Mouse (Mus musculus) midbrain, embryonic 14.5 days (tissue): ENCODE measurements around the gene Apobr. TPM values are rescaled to one million over a fixed set of nuclear protein-coding genes. Genes with fewer than 3 reads are reported as not detected.

Experiments used
- ATAC-seq: fragments of 200-750 bp; cut with Nextera tagmentation; 2 replicates; pipeline ENCODE4 v1.8.0; 2017; ENCODE audit warnings: moderate number of reproducible peaks, moderate library complexity; ENCODE audit not compliant: low FRiP score, low TSS enrichment
- DNase-seq: peaks from one replicate; pipeline ENCODE4 v3.0.0-alpha.2; 2015
- H3K27ac ChIP-seq: fragments of 300-500 bp; sonication (generic); replicated peaks from 2 replicates; pipeline ENCODE4 v1.5.1; 2014; ENCODE audit warnings: mild to moderate bottlenecking, low read depth, low read length, moderate library complexity
- H3K27me3 ChIP-seq: fragments of 300-500 bp; sonication (generic); 2 replicates; pipeline ENCODE4 v1.6.1; 2014; ENCODE audit warnings: low read length, control low read depth, mixed read lengths; ENCODE audit not compliant: control insufficient read depth, insufficient read depth
- H3K36me3 ChIP-seq: fragments of 300-500 bp; sonication (generic); 2 replicates; pipeline ENCODE4 v1.6.1; 2014; ENCODE audit warnings: low read length, control low read depth; ENCODE audit not compliant: control insufficient read depth, insufficient read depth
- H3K4me1 ChIP-seq: fragments of 300-500 bp; sonication (generic); 2 replicates; pipeline ENCODE4 v1.6.1; 2014; ENCODE audit warnings: mild to moderate bottlenecking, antibody characterized with exemption, low read length, control low read depth; ENCODE audit not compliant: control insufficient read depth, insufficient read depth
- H3K4me2 ChIP-seq: fragments of 300-500 bp; sonication (generic); 2 replicates; pipeline ENCODE4 v1.6.1; 2014; ENCODE audit warnings: mild to moderate bottlenecking, low read length, moderate library complexity
- H3K4me3 ChIP-seq: fragments of 300-500 bp; sonication (generic); replicated peaks from 2 replicates; pipeline ENCODE4 v1.5.1; 2014; ENCODE audit warnings: low read depth, low read length
- H3K9ac ChIP-seq: fragments of 300-500 bp; sonication (generic); replicated peaks from 2 replicates; pipeline ENCODE4 v1.6.1; 2014; ENCODE audit warnings: mild to moderate bottlenecking, low read length, moderate library complexity
- H3K9me3 ChIP-seq: fragments of 300-500 bp; sonication (generic); 2 replicates; pipeline ENCODE4 v1.6.1; 2016; ENCODE audit warnings: low read length, control low read depth, mixed read lengths; ENCODE audit not compliant: control insufficient read depth
- WGBS: fragments of 180-500 bp; shearing (Covaris S2); extraction: QIAGEN DNeasy Blood & Tissue Kit; methylation state at CpG from one replicate; pipeline ENCODE4 v1.1.7; 2014; 5-methylcytosine and 5-hydroxymethylcytosine counted together
- polyA plus RNA-seq: library from polyadenylated mRNA; unstranded; fragments of >200 nt; fragmentation: Nextera tagmentation; extraction: Ambion mirVana; gene quantifications from 2 replicates; pipeline ENCODE4 v1.2.1, GENCODE M21; 2014

Apobr gene
- polyA plus RNA-seq, 1 experiment from 2014 or later, result 0.28 TPM

GRCm38 (mm10) chr7:126586839-126587238 is 2.1 kb downstream of the Apobr start:
- Histone ChIP-seq H3K9me3 (no peaks in the 10 kb centered on the region), H3K27me3 (no peaks in the 10 kb centered on the region), H3K4me1 (peaks cover 7% of the 10 kb centered on the region; the same call in 1 of the 2 replicates), H3K27ac (no peak overlapping the region), H3K36me3 (no peaks in the 10 kb centered on the region), H3K4me2 (no peak overlapping the region), H3K4me3 (no peak overlapping the region), H3K9ac (no peak overlapping the region)
- ATAC-seq, result no peak
- no peak for DNase-seq
- 76% methylated on average over 8 of the region's 8 CpGs for WGBS

GRCm38 (mm10) chr7:126587779-126588178 is 3.0 kb downstream of the Apobr start:
- Histone ChIP-seq H3K9me3 (no peaks in the 10 kb centered on the region), H3K27me3 (no peaks in the 10 kb centered on the region), H3K4me2 (peak overlapping the region; percentile 35; the same call in 1 of the 2 replicates), H3K36me3 (no peaks in the 10 kb centered on the region), H3K27ac (no peak overlapping the region), H3K4me1 (peaks cover 3% of the 10 kb centered on the region; the same call in 1 of the 2 replicates), H3K4me3 (no peak overlapping the region), H3K9ac (peak overlapping the region; percentile 16; the same call in 1 of the 2 replicates)
- ATAC-seq (no peak), DNase-seq (peak; percentile 65)
- WGBS, result 4% methylated on average over 16 of the region's 16 CpGs

GRCm38 (mm10) chr7:126594862-126595561 is 10.3 kb downstream of the Apobr start, which contains the start of gene Il27:
Gene Il27 (minus strand): TSS chr7:126594941.
- Histone ChIP-seq H3K4me2 (no peak within 1 kb of the TSS), H3K9ac (no peak within 1 kb of the TSS), H3K9me3 (no peaks in the 10 kb centered on the region), H3K27ac (no peak within 1 kb of the TSS), H3K27me3 (no peaks in the 10 kb centered on the region), H3K4me1 (no peaks in the 10 kb centered on the region), H3K36me3 (no peaks in the 10 kb centered on the region), H3K4me3 (no peak within 1 kb of the TSS)
- DNase-seq (no peak), ATAC-seq (no peak)
- 79% methylated on average over 11 of the region's 11 CpGs for whole genome bisulfite sequencing

- Histone ChIP-seq H3K27me3 (no peaks in the 10 kb centered on the region), H3K9me3 (no peaks in the 10 kb centered on the region), H3K4me2 (no peak overlapping the region), H3K4me3 (no peak overlapping the region), H3K9ac (no peak overlapping the region), H3K27ac (no peak overlapping the region), H3K36me3 (no peaks in the 10 kb centered on the region), H3K4me1 (no peaks in the 10 kb centered on the region)
- DNase-seq (no peak), ATAC-seq (no peak)
- 81% methylated on average over 5 of the region's 5 CpGs for WGBS
Observed at GRCm38 (mm10) chr7:126595890-126596289, 11.1 kb downstream of the Apobr start.

- ATAC-seq, result no peak
- H3K36me3 ChIP-seq, result no peaks in the 10 kb centered on the region
- H3K27me3 ChIP-seq, result no peaks in the 10 kb centered on the region
- no peak overlapping the region for H3K4me3 ChIP-seq
- 70% methylated on average over 6 of the region's 6 CpGs for WGBS
- no peaks in the 10 kb centered on the region for H3K4me1 ChIP-seq
- no peaks in the 10 kb centered on the region for H3K9me3 ChIP-seq
- no peak overlapping the region for H3K9ac ChIP-seq
- no peak overlapping the region for H3K4me2 ChIP-seq
- no peak for DNase-seq
- H3K27ac ChIP-seq, result no peak overlapping the region
Observed at GRCm38 (mm10) chr7:126596414-126596813, 11.7 kb downstream of the Apobr start.

GRCm38 (mm10) chr7:126598919-126599318 is 14.2 kb downstream of the Apobr start:
- Histone ChIP-seq H3K27me3 (no peaks in the 10 kb centered on the region), H3K36me3 (no peaks in the 10 kb centered on the region), H3K9me3 (no peaks in the 10 kb centered on the region), H3K4me1 (no peaks in the 10 kb centered on the region), H3K4me3 (no peak overlapping the region), H3K27ac (no peak overlapping the region), H3K9ac (no peak overlapping the region), H3K4me2 (no peak overlapping the region)
- DNase-seq, result no peak
- 83% methylated on average over 6 of the region's 6 CpGs for WGBS
- ATAC-seq, result no peak

- Histone ChIP-seq H3K36me3 (no peaks in the 10 kb centered on the region), H3K9ac (no peak overlapping the region), H3K4me2 (no peak overlapping the region), H3K4me1 (no peaks in the 10 kb centered on the region), H3K9me3 (no peaks in the 10 kb centered on the region), H3K27me3 (no peaks in the 10 kb centered on the region), H3K4me3 (no peak overlapping the region), H3K27ac (no peak overlapping the region)
- ATAC-seq (no peak), DNase-seq (no peak)
- 48% methylated on average over 4 of the region's 5 CpGs for WGBS
Observed at GRCm38 (mm10) chr7:126601896-126602295, 17.2 kb downstream of the Apobr start.

GRCm38 (mm10) chr7:126602650-126603049 is 17.9 kb downstream of the Apobr start:
- no peak overlapping the region for H3K4me2 ChIP-seq
- WGBS, result 86% methylated on average over 3 of the region's 3 CpGs
- no peaks in the 10 kb centered on the region for H3K36me3 ChIP-seq

GRCm38 (mm10) chr7:126606611-126607010 is 21.9 kb downstream of the Apobr start:
- Histone ChIP-seq H3K27ac (no peak overlapping the region), H3K9ac (no peak overlapping the region), H3K9me3 (no peaks in the 10 kb centered on the region), H3K4me3 (no peak overlapping the region), H3K27me3 (no peaks in the 10 kb centered on the region), H3K4me1 (no peaks in the 10 kb centered on the region), H3K36me3 (no peaks in the 10 kb centered on the region), H3K4me2 (no peak overlapping the region)
- ATAC-seq, result no peak
- 86% methylated on average over 5 of the region's 5 CpGs for WGBS
- no peak for DNase-seq

More at GRCm38 (mm10) chr7:126602650-126603049, 17.9 kb downstream of the Apobr start:
- DNase-seq (no peak), ATAC-seq (no peak)
- H3K4me1 ChIP-seq, result no peaks in the 10 kb centered on the region
- H3K27me3 ChIP-seq, result no peaks in the 10 kb centered on the region
- no peak overlapping the region for H3K27ac ChIP-seq
- no peaks in the 10 kb centered on the region for H3K9me3 ChIP-seq
- no peak overlapping the region for H3K4me3 ChIP-seq
- no peak overlapping the region for H3K9ac ChIP-seq
